Mouse (Mus musculus): Measurements from ENCODE around the gene Rsf1. TPM values are rescaled to one million over a fixed set of nuclear protein-coding genes. Genes with fewer than 3 reads are reported as not detected.

The Rsf1 gene
- total RNA-seq, 2 experiments from 2014 or later, result 21.9 to 35.8 TPM

DNA sequence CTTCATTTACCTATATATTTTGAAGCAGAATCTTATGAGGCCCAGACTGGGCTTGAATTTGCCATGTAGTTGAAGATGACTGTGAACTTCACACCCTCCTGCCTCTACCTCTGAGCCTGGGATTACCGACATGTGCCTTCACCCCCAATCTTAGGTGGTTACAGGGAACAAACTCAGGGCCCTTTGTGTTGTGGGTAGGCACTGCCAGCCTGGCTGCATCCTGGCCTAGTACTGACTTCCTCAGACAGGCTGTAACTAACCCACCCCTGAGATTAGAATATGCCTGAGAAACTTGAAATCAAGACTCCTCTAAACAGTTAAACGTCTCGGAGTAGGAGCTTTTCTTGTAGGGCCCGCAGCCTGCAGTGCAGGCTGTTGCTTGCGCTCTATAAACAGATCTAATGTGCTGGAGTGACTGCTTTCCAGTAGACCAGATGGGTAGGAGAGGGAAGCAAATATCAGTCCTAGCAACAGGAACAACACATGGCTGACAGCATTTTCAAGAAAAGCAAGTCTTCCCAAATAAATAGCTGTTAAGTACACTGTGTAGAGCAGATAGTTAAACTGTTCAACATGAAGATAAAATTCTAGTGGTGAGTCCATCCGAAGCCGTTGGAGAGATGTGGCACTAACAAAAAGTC is 142.7 kb downstream of the Rsf1 start:
- ATAC-seq (replicated peaks; ENCODE audit: poor library complexity, severe bottlenecking), result no peak

DNA sequence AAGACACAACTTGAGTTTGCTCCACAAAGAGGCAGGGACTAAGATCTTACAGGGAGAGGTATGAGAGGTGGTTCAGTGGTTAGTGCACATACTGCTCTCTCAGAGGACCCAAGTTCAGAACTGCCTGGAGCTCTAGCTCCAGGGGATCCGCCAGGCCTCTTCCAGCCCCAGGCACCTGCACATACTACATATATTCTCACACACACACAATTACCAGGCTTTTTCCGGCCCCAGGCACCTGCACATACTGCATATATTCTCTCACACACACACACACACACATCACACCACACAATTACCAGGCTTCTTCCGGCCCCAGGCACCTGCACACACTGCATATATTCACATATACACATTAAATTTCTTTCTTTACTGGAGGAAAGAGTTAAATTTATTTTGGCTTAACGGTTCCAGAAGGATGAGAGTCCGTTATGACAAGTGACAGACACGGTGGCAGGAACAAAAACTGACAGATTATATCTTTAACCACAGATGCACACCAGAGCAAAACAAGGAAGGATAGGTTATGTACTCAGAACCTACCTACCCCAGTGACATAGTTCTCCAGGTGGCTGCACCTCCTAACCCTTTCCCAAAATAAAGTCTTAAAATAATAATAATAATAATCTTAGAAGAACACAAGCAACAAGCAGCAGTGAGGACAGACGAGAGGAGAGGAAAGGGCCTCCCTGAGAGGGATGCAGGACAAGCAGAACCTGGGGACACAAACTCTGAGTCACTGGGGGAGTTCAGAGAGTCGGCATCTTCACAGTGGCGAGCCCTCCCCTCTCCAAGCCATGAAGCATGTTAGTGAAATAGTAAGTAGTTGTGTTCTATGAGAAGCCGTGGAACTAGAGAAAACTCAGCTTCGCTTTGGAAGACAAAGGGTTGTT is 144.2 kb downstream of the Rsf1 start:
- ATAC-seq (replicated peaks; ENCODE audit: poor library complexity, severe bottlenecking), result no peak

DNA sequence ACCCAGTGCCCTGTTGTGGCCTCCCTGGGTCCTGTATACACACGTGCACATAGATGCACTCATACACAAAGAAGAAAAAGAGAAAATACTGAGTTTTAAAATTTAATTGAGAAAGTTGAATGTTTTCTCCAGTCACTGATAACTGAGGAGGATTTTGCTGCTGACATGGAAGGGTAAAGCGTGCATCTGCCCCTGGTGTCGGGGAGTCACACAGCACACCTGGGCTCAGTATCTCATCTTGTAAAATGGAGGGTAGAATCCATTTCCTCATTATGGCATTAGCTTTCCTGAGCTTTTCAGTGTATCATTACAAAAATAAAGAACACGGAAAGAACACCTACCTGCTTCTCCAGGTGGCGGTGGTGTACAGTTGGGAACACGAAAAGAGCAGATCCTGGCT is 145.7 kb downstream of the Rsf1 start:
- no peak for ATAC-seq (replicated peaks; ENCODE audit: poor library complexity, severe bottlenecking)

DNA sequence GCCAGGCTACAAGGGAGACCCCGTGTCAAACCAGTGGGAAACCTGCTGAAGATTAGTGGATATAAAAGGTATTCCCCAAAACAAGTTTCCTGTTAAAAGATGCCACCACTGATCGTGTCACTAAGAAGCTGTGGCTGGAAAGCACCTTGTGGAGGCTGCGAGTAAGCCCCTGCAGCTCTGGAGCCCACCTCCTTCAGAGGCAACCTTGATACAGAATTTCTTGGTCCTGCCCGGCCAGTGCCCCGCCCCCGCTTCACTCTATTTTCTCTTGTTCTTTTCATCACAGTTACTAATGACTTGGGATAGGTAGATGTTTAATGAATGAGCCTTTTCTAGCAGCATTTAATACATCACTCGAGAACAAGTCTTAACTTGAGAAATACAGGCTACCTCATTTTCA is 146.4 kb downstream of the Rsf1 start:
- no peak for ATAC-seq (replicated peaks; ENCODE audit: poor library complexity, severe bottlenecking)

DNA sequence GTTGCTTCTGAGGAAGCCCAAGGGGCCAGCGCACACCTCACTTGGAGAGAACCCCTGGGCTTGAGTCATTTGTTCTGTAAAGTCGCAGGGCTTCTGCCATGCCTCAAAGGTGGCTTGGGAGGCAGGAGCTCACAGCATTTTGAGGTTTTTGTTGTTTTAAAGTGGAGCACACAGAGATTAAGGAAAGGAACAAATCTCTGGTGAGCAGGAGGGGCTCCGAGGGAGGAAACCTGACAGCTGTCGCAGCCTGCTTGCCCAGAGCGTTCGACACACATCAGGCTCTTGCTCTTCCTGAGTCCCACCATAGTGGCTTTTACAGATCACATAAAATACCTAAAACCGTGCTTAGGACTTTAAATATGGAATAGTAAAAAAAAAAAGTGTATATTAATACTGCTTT is 147.1 kb downstream of the Rsf1 start:
- ATAC-seq (replicated peaks; ENCODE audit: poor library complexity, severe bottlenecking), result no peak

DNA sequence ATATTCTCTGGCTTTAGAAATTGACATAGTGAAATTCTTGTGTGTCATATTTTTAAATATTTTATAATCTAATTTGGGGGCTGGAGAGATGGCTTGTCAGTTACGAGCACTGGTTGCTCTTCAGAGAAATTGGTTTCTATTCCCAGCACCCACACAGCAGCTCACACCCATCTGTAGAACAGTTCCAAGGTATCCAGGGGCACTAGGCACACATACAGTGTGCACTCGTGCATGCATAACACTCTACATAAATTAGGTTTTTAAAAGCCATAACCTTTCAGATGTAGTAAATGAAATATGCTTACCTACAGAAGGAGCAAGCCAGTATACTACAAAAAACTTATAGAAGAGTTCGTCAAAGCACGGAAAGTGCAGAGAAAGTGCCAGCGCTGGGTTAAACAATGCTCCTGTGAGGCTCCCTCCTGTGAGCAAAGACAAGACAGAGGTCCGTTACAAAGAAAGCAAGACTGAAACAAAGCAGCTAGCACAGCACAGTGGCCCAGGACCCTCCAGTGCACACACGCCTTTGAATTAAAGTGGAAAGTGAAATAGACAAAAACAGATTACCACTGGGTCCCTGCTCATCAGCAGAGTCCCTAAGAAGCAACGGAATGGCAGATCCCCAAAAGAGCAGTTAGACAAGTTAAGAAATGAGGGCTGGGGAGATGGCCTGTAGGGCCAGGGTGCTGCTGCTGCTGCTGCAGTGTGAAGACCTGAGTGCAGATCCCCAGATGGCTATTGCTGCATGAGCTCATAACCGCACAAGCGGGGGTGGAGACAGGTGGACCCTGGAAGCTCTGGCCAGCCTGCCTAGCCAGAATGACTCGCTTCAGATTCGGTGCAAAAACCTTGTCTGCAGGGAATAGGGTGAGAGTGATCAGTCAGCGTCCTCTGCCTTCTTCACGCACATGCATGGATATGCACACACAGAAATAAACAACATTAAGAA is 149.3 kb downstream of the Rsf1 start:
- ATAC-seq (replicated peaks; ENCODE audit: poor library complexity, severe bottlenecking), result no peak

DNA sequence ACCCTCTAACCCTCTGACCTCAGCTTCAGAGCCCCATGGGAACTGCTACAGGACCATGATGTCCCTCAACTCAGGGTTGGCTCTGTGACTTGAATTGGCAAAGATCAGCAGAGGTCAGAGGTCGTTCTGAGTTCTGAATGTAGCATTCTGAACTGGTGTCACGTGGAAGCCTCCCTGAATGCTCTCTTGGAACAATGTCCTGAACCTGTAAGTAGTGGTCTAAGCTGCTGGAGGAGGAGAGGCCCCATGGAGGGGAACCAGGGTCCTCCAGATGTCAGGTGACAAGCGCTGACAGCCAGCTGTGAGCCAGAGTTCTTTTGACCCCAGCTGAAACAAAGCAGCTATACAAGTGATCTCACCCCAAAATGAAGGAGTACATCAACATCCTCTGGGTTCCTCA is 150.7 kb downstream of the Rsf1 start:
- ATAC-seq (replicated peaks; ENCODE audit: poor library complexity, severe bottlenecking), result no peak

DNA sequence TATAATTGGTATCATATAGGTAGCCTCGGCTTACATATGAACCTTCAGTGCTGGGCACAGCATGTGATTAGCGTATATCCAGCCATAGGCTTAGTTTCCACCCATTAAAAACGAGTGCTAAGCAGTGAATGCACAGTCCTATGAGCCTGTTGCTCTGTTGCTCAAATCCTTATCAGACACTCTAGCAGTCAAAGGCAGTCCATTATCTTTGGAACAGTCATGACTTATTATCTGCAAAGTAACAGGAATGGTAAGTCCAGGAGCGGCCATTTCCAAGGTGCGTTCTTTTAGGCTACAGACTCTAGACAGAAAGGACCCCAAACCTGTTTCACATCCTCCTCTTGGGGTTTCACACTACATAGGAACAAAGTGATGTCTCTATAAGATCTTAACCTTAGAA is 153.9 kb downstream of the Rsf1 start:
- ATAC-seq (replicated peaks; ENCODE audit: poor library complexity, severe bottlenecking), result no peak

DNA sequence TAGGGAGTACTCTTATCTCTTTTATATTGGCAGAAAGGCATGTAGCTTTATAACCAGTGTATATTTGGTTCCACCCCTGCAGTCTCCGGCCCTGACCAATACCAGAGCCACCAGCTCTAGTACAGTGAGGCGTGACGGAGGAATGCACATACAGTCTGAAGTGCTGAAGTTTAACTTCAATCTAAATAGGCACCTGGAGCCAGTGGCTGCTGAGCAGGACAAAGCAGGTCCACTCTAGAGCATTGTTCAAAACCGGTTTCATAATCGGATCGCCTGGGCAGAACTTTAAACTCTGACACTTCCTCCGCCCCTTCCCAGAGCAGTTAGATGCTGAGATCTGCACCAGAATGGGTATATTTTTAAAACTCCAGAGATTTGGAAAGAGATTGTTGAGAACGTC is 155.3 kb downstream of the Rsf1 start:
- ATAC-seq (replicated peaks; ENCODE audit: poor library complexity, severe bottlenecking), result no peak

DNA sequence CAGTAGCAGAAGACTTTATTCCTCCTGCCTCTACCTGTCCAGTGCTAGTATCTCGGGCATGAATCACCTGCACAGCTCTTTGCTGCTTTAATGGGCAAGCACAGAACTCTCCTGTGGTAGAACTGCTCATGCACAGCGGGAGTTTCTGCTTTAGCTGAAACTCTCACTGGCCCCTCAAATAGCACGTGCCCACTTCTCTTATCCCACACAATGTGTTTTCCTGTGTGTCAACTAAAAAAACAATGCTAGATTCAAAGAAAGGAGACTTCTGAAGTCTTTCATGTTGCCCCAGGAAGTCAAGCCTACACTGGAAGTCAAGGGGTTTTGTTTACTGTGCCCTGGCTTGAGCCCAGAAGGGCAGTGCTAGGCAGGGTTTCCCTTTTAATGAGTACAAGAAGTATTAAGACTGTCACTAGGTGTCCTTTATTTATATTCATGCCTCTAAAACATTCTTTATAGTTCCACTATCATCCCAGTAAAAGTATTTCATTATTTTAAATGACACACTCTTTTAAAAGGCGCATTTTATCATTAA is 156.3 kb downstream of the Rsf1 start:
- ATAC-seq (replicated peaks; ENCODE audit: poor library complexity, severe bottlenecking), result no peak

DNA sequence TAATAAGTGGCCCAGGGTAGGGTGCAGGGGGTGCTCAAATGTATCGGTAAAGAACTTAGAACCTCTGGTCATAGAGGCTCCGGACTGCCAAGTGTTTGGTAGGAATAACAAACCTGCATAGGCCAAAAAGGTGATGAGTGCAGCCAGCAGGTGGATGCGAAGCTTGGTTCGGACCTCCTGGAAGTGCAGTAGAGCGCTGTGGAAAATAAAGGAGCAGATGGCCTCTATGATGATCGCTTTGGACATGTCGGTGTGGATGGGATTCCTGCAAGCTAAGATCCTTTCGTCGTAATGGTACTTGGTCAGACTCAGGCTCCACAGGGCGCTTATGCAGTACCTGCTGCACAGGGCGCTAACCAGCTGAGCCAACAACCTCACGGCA is 157.6 kb downstream of the Rsf1 start:
- ATAC-seq (replicated peaks; ENCODE audit: poor library complexity, severe bottlenecking), result no peak

DNA sequence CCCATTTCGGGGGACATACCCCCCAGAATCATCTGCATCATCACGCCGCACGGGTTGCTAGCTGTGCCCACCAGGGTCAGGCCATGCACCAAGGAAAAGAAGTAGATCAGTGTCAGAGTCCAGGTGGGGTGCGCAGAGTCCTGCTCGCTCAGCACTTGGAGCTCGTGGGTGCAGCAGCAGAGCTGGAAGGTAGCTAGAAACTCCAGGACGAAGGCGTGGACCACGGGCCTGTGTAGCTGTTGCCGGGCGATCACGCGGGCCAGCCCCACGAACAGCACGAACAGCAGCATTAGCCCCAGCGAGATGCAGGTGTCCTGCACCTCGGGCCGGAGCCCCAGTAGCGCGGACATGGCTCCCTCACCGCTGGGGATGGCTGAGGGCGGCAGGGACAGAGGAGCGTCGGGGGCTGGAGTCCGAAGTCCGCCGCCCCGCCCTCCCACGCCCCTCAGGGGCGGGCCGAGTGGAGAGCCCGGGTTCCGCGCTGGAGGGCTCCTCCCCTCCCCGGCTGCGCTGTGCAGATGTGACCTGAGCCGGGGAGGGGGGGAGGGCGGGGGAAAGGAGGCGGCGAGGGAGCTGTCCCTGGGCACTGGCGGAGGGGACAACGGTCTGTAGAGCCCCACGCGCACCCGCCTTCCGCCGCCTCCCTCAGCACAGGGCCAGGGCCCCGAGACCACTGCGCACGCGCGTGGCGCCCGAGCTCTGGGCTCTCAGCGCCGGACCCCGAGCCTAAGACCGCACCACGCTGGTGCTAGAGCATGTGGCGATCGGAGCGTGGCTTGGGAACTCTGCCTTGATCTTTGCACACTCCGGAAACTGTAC is 158.2 kb downstream of the Rsf1 start, which contains the start of gene Aqp11:
TSS of gene Aqp11 (minus strand) at position 652 of the 819 bp plus-strand sequence.
- ATAC-seq (replicated peaks; ENCODE audit: poor library complexity, severe bottlenecking), result peak; percentile 82

DNA sequence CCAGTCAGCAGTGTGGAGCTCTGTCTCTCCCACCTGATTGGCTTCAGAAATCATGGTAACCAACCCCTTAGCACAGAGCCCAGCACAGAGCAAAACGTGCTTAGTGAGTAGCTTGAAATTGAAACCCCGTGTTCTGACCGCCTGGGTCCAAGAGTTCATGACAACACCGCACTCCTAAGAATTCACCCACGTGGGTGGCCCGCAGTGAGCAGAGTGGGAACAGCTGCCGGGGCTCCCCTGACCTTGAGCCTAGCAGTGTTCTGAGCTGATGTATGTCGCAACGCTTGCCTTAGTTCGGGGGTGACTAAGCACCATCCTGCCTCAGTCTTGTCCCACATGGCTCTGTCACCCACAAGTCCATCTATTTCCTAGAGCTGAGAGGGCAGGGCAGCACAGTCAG is 161.3 kb downstream of the Rsf1 start:
- peak; percentile 74 for ATAC-seq (replicated peaks; ENCODE audit: poor library complexity, severe bottlenecking)

DNA sequence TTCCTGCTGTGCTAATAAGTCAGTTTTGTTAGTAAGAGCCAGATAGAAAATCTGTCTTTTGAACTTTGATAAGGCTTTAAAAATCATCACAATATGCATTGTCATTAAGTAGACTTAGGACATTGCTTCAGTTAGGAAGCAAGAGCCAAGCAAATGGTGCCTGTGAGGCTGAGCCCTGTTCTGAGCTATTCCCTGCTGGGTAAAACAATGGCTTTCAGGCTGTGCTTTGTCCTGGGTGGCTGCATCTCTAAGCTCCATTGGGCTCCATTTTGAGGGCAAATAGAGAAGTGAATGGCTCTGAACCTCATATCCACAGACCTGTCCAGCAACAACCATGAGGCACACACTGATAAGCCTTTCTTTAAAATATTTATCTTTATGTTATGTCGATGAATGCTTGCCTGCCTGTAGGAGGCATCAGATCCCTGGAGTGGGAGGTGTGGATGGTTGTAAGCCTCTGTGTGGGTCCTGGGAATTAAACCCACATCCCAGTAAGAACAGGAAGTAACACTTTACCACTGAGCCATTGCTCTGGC is 162.1 kb downstream of the Rsf1 start:
- ATAC-seq (replicated peaks; ENCODE audit: poor library complexity, severe bottlenecking), result no peak

Other genes starting within 250 kb of the Rsf1 start
- 0.30 TPM in 1 of 2 replicates, not detected in the other for gene Usp35, start 247.9 kb upstream of the Rsf1 start, total RNA-seq (2014; fragmentation: Nextera tagmentation)
- 0.04 TPM in 1 of 2 replicates, not detected in the other for gene Usp35, start 247.9 kb upstream of the Rsf1 start, total RNA-seq (2017)
- 1.3 and 2.1 TPM in 2 replicates for gene Kctd21, start 247.6 kb upstream of the Rsf1 start, total RNA-seq (2014; fragmentation: Nextera tagmentation)
- 0.10 and 1.7 TPM in 2 replicates for gene Kctd21, start 247.6 kb upstream of the Rsf1 start, total RNA-seq (2017)
- 44.2 and 52.0 TPM in 2 replicates for gene Alg8, start 208.3 kb upstream of the Rsf1 start, total RNA-seq (2014; fragmentation: Nextera tagmentation)
- 23.6 and 42.2 TPM in 2 replicates for gene Alg8, start 208.3 kb upstream of the Rsf1 start, total RNA-seq (2017)
- gene Ndufc2, start 179.9 kb upstream of the Rsf1 start, total RNA-seq (2014; fragmentation: Nextera tagmentation), result 174 and 187 TPM in 2 replicates
- 357 and 360 TPM in 2 replicates for gene Ndufc2, start 179.9 kb upstream of the Rsf1 start, total RNA-seq (2017)
- not detected in 2 replicates for gene Thrsp, start 162.2 kb upstream of the Rsf1 start, total RNA-seq (2014; fragmentation: Nextera tagmentation)
- gene Thrsp, start 162.2 kb upstream of the Rsf1 start, total RNA-seq (2017), result not detected in 2 replicates
- 3.2 and 5.0 TPM in 2 replicates for gene Kctd14, start 128.6 kb upstream of the Rsf1 start, total RNA-seq (2014; fragmentation: Nextera tagmentation)
- 3.9 TPM in 2 replicates for gene Kctd14, start 128.6 kb upstream of the Rsf1 start, total RNA-seq (2017)
- 74.7 and 78.5 TPM in 2 replicates for gene Ints4, start 98.9 kb upstream of the Rsf1 start, total RNA-seq (2014; fragmentation: Nextera tagmentation)
- gene Ints4, start 98.9 kb upstream of the Rsf1 start, total RNA-seq (2017), result 64.1 and 64.8 TPM in 2 replicates
- 15.4 and 36.3 TPM in 2 replicates for gene Aamdc, start 392 bp upstream of the Rsf1 start, total RNA-seq (2014; fragmentation: Nextera tagmentation)
- gene Aamdc, start 392 bp upstream of the Rsf1 start, total RNA-seq (2017), result 37.0 and 42.6 TPM in 2 replicates
- gene Clns1a, start 116.7 kb downstream of the Rsf1 start, total RNA-seq (2014; fragmentation: Nextera tagmentation), result 124 and 134 TPM in 2 replicates
- 153 and 162 TPM in 2 replicates for gene Clns1a, start 116.7 kb downstream of the Rsf1 start, total RNA-seq (2017)
- 1.1 and 1.5 TPM in 2 replicates for gene Aqp11, start 158.4 kb downstream of the Rsf1 start, total RNA-seq (2014; fragmentation: Nextera tagmentation)
- gene Aqp11, start 158.4 kb downstream of the Rsf1 start, total RNA-seq (2017), result 0.36 and 4.4 TPM in 2 replicates
- 36.4 and 44.3 TPM in 2 replicates for gene Pak1, start 208.7 kb downstream of the Rsf1 start, total RNA-seq (2014; fragmentation: Nextera tagmentation)
- 52.5 and 56.6 TPM in 2 replicates for gene Pak1, start 208.7 kb downstream of the Rsf1 start, total RNA-seq (2017)